Mouse (Mus musculus) right cerebral cortex, postnatal 14 days (tissue): ENCODE measurements around the gene Creb5.

Source experiments
- DNase-seq: peaks from one replicate; pipeline ENCODE4 v3.0.0; 2022

Gene Creb5

DNA sequence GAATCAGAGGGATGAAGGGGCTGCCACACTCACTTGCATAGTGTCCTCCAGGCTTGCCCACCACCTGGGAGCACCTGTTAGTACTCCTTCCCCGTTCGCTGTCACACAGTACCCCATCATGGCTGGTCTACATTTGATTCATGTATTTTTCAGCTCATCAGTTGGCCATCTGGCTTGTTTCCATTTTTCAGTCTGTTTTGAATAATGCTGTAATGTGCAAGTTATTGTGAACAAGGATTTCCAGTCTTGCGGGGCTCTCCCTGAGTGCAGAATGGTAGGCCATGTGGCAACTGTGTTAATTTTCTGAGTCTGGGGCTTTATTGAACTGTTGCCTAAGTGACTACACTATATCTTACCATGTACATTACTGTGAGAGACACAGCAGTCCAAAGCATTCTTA is 369.4 kb downstream of the Creb5 start:
- DNase-seq, result no peak

DNA sequence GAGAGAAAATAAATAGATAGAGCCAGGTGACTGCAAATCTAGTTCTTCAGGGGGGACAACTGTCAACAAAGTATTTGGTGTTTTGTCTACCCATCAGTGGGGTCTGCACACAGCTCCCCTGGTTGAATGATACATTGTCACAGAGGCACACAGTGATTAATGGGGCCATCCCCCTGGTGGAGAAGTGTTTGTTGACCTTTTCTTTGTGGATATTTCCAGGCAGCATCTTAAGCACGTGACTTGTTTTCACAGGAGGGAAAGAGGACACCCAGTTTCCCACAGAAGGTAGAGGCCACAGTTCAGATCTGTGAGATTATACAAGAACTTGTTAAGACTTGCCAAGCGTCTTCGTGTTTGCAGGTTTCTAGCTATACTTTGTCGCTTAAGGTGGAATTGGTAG is 370.4 kb downstream of the Creb5 start:
- no peak for DNase-seq

GRCm38 (mm10) chr6:53662858-53663833 is 376.1 kb downstream of the Creb5 start:
- DNase-seq, result no peak

- DNase-seq, result no peak
Observed at GRCm38 (mm10) chr6:53664759-53665158, 377.7 kb downstream of the Creb5 start.

GRCm38 (mm10) chr6:53666503-53666902 is 379.4 kb downstream of the Creb5 start:
- no peak for DNase-seq

DNA sequence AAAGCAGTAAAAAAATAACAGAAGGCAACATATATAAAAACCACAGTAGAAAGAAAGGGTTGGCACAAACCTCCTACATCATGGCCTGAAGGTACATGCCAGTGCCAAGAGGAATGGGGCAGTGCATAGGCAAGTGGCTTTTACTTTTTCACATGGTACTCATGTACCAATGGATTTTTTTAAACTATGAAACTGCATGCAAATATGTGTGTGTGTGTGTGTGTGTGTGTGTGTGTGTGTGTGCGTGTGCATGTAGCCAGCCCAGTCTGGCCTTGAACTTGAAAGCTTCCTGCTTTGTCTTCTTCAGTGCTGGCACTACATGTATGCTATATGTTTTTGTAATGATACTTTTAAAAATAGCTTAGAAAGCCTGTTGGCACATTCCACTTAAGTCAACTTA is 391.2 kb downstream of the Creb5 start:
- DNase-seq, result no peak

GRCm38 (mm10) chr6:53680046-53680445 is 393.0 kb downstream of the Creb5 start:
- no peak for DNase-seq

DNA sequence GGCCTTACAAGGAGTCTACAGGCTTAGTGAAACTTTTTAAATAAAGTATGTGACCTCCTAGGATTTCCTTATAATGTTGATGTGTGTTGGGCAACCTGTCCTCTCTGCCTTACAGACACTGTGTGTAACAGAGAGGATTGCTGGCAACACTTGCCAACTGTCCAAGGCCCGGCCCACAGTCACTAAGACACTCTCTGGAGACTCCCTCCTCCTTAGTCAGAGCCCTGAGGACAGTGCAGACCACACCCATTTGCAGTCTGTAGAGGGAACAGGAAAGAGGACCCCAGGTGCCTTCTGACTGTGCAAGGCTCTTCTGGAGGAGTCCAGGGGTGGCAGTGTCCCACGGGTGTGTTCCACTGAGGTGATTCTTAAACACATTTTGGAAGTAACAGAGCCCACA is 397.3 kb downstream of the Creb5 start:
- DNase-seq, result no peak

DNA sequence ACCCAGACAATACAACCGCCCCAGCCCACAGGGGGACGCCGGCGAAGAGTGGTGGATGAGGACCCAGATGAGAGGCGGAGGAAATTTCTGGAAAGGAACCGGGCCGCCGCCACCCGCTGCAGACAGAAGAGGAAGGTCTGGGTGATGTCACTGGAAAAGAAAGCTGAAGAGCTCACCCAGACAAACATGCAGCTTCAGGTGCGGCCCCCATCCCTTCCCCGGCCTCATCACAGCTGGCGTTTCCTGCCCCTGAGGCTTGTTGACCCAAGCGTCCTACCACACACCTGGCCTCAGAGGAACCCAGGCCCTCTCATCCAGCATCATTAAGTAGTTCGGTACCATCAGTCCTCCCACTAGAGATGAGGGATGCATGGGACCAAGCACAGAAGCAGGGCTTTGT is 398.3 kb downstream of the Creb5 start:
- no peak for DNase-seq

- DNase-seq, result no peak
Observed at GRCm38 (mm10) chr6:53688762-53689477, 401.9 kb downstream of the Creb5 start.

- DNase-seq, result no peak
Observed at GRCm38 (mm10) chr6:53691006-53691405, 403.9 kb downstream of the Creb5 start.

DNA sequence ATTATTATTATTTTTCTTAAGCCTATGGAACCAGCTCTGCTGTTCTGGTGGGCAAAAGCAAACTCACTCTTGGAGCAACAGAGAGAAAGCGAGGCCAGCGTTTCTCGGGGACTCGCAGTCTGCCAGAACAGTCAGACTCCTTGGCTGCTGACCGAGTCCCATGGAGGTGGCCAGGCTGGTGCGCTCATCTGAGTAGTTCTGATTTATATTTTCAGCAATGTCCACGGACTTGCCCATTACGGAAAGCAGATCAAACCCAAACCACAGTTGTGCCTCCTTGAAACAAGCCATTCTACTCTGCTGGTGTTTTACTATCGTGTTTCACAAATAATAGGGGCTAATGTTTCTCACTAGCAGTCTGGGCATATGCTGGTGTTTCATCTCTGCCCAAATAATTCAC is 408.1 kb downstream of the Creb5 start:
- no peak for DNase-seq

DNA sequence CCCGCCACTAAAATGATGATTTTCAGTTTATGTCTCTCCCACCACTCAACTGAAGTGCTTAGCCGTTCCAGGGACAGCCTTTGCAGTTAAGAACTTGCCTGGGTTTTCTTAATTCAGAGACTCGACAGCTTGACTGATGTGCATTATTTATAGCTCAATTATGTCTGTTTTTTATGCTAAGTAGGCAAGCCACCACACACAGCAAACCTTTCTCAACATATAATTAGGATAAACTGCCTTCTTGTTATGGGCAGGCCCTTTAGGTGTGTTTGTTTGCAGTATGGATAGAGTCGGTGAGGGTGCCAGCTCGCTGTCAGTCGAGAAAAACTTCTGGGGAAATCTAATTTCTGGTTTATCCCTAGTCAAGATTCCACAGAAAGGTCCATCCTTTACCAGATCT is 409.4 kb downstream of the Creb5 start:
- DNase-seq, result no peak

DNA sequence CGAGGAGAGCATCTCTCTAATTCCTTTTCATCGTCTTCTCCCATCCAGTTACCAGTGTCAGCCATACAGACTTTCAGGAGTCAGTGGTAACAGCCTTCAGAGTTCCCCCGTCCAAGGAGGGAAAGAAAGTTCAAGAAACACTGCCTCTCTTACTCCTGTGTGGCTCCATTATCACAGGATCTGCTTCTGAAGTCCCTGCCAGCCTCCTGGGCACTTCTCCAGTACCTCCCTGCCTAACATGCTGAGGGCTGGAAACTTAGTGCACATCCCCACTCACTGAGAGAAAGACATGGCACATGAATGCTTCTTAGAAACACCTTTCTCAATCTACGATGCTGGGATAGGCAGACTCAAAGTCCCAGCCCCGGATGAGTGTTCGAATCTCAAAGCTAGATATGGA is 409.9 kb downstream of the Creb5 start:
- DNase-seq, result peak; percentile 37

GRCm38 (mm10) chr6:53698128-53698749 is 411.2 kb downstream of the Creb5 start:
- no peak for DNase-seq

DNA sequence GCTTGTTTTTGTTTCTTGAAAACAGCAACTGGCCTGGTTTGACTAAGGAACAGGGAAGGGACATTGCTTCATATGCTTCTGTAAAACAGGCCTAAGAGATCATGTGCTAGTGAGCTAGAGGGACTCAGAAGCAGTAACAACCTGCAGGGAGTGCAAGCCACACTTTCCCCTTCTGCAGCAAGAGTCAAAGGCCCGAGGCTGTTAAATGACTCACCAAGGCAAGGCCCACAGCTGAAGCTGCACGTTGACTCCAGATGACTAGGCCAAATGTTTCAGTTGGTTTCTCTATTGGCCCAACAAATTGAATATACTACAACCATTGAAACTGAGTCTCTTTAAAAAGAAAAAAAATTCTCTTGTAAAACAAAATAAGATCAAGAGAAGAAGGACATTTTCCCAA is 417.4 kb downstream of the Creb5 start:
- no peak for DNase-seq

- DNase-seq, result no peak
Observed at GRCm38 (mm10) chr6:53706604-53707330, 419.7 kb downstream of the Creb5 start.

GRCm38 (mm10) chr6:53707795-53708194 is 420.7 kb downstream of the Creb5 start:
- no peak for DNase-seq

- no peak for DNase-seq
Observed at GRCm38 (mm10) chr6:53709694-53710442, 422.8 kb downstream of the Creb5 start.

DNA sequence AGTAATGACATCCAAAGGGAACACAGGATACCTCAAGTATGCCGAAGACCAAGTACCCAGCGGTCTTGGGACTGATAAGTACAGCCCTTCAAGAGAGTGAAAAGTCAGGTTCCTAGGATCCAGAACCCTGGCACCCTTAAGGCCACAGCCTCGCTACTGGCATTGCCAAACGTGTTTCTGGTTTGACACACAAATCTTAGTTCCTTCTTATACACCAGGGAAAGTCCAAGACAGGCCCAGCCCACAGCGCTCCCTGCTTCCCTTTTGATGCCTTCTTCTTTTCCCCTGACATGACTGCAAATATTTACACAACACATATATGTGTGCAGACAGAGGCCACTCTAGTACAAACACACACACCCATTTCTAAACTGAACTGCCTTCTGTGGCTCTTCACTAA is 423.5 kb downstream of the Creb5 start:
- no peak for DNase-seq

GRCm38 (mm10) chr6:53713152-53713551 is 426.1 kb downstream of the Creb5 start:
- DNase-seq, result no peak

DNA sequence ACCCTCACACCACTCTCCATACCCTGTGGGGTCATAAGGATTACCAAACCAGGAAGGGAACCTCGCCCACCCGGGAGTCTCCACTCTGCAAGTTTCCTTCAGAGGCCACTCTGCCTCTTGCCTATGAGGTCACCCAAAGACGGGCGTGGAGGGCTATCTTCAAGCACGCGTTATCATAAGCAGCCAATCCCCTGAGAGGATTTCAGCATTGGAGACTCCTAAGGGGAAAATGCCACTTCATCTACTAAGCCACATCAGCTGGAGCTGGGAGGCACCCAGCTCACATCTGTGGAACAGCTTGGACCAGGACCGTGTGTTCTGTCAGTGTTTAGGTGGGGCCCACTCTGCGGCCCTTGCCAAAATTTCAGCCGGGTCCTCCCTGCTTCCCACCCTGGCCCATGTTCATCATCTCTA is 427.8 kb downstream of the Creb5 start:
- no peak for DNase-seq
